Mouse (Mus musculus) intestine, embryonic 14.5 days (tissue): ENCODE data around the gene Acad11. TPM values are rescaled to one million over a fixed set of nuclear protein-coding genes. Genes with fewer than 3 reads are reported as not detected.

Source experiments
- ATAC-seq: fragments of 200-750 bp; cut with Nextera tagmentation; replicated peaks from 2 replicates; pipeline ENCODE4 v1.8.0; 2017; ENCODE audit warnings: low read depth, moderate number of reproducible peaks, moderate TSS enrichment, moderate library complexity; ENCODE audit not compliant: low FRiP score, low TSS enrichment
- DNase-seq: peaks from one replicate; pipeline ENCODE4 v3.0.0-alpha.2; 2018; ENCODE audit warnings: low spot score
- H3K27ac ChIP-seq: fragments of 300-500 bp; sonication (generic); 2 replicates; pipeline ENCODE4 v1.5.1; 2014; ENCODE audit warnings: low read depth, mild to moderate bottlenecking, control low read depth
- H3K27me3 ChIP-seq: fragments of 300-500 bp; sonication (generic); replicated peaks from 2 replicates; pipeline ENCODE4 v1.6.1; 2014; ENCODE audit warnings: low read length, control low read depth; ENCODE audit not compliant: control insufficient read depth, insufficient read depth
- H3K36me3 ChIP-seq: fragments of 300-500 bp; sonication (generic); 2 replicates; pipeline ENCODE4 v1.6.1; 2014; ENCODE audit warnings: low read length, control low read depth; ENCODE audit not compliant: control insufficient read depth, insufficient read depth
- H3K4me1 ChIP-seq: fragments of 300-500 bp; sonication (generic); replicated peaks from 2 replicates; pipeline ENCODE4 v1.6.1; 2014; ENCODE audit warnings: low read length, control low read depth, mixed read lengths; ENCODE audit not compliant: control insufficient read depth, insufficient read depth
- H3K4me2 ChIP-seq: fragments of 300-500 bp; sonication (generic); 2 replicates; pipeline ENCODE4 v1.6.1; 2014; ENCODE audit warnings: low read length
- H3K4me3 ChIP-seq: fragments of 300-500 bp; sonication (generic); 2 replicates; pipeline ENCODE4 v1.5.1; 2014; ENCODE audit warnings: low read depth, low read length, control low read depth, mixed read lengths
- H3K9ac ChIP-seq: fragments of 300-500 bp; sonication (generic); 2 replicates; pipeline ENCODE4 v1.6.1; 2014; ENCODE audit warnings: mild to moderate bottlenecking, low read length
- H3K9me3 ChIP-seq: fragments of 300-500 bp; sonication (generic); 2 replicates; pipeline ENCODE4 v1.6.1; 2016; ENCODE audit warnings: low read length, control low read depth; ENCODE audit not compliant: control insufficient read depth
- WGBS: fragments of 180-500 bp; shearing (Covaris S2); extraction: QIAGEN DNeasy Blood & Tissue Kit; methylation state at CpG from one replicate; pipeline ENCODE4 v1.1.7; 2014; 5-methylcytosine and 5-hydroxymethylcytosine counted together
- polyA plus RNA-seq: library from polyadenylated mRNA; unstranded; fragments of >200 nt; fragmentation: Nextera tagmentation; extraction: Ambion mirVana; gene quantifications from 2 replicates; pipeline ENCODE4 v1.2.1, GENCODE M21; 2014

The Acad11 gene
- polyA plus RNA-seq, 1 experiment from 2014 or later, result 8.3 TPM

DNA sequence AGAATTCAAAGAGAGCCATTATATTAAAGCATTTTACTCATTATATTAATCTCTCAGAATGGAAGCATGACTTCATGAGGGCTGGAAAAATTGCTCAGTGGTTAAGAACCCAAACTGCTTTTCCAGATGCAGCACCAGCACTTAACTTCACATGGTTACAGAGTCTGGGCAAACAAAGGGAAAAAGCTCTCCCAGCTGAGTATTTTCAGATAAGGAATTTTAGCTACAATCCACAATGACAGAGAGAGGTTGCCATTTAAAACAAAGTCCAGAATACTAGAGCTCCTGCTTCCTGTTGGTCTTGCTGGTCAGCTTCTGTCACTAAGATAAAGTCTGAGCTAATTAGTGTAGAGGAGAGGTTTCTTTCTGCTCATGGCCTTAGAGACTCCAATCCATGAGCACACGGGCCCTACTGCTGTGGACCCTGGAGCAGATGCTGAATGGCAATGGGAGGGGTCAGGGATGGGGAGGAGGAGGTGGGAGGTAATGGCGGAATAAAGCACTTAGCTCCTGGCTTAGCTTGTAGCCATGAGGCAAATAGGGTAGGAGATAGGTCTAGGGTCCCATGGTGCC, 45.5 kb downstream of the Acad11 start:
- Histone ChIP-seq H3K9me3 (no peaks in the 10 kb centered on the region), H3K4me2 (no peak overlapping the region), H3K4me3 (no peak overlapping the region), H3K27me3 (no peaks in the 10 kb centered on the region), H3K36me3 (no peaks in the 10 kb centered on the region), H3K4me1 (no peaks in the 10 kb centered on the region), H3K9ac (no peak overlapping the region), H3K27ac (no peak overlapping the region)
- no peak for DNase-seq
- ATAC-seq, result no peak
- WGBS, result 67% methylated on average over 2 of the region's 2 CpGs

DNA sequence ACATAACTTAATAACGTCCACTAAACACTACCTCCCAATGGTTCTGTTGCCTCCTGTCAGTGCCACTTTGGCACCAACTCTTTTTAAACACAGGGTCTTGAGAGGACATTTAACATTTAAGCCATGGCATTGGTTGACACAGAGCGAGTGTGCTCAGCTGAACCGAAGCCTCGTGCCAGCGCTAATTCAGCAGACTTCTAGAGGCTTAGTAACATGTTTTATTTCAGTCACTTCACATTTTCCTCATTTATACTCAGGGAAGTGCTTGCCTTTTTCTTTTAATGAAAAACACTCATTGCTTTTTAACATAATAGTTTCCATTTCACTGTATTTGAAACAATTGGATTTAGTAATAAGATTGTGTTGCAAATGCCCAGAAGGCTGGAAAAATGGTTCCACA, 46.0 kb downstream of the Acad11 start:
- H3K4me1 ChIP-seq, result no peaks in the 10 kb centered on the region
- H3K27me3 ChIP-seq, result no peaks in the 10 kb centered on the region
- H3K36me3 ChIP-seq, result no peaks in the 10 kb centered on the region
- DNase-seq, result no peak
- H3K9ac ChIP-seq, result no peak overlapping the region
- no peak for ATAC-seq
- no peak overlapping the region for H3K4me3 ChIP-seq
- H3K9me3 ChIP-seq, result no peaks in the 10 kb centered on the region
- H3K4me2 ChIP-seq, result no peak overlapping the region
- WGBS, result 91% methylated on average over 5 of the region's 5 CpGs
- H3K27ac ChIP-seq, result no peak overlapping the region

DNA sequence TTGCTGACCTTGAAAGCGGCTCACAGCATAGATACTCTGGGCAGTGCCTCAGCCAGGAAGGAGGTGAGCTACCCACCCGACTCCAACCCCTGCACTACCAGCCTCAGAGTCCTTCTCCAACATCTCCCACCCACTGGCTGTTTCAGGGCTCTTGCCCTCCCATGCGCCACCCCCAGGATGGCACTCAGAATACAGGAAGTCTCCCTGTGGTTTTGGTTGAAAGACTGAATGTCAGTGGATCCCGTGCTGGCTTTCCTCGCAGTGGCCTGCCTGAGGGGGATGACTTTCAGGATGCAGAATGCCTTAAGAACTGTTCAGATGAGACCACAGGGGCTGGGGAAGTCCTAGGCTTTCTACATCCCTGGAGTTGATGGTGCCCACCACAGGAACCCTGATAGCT, 59.9 kb downstream of the Acad11 start:
- Histone ChIP-seq H3K4me2 (no peak overlapping the region), H3K4me3 (no peak overlapping the region), H3K36me3 (no peaks in the 10 kb centered on the region), H3K9me3 (no peaks in the 10 kb centered on the region), H3K4me1 (peaks cover 4% of the 10 kb centered on the region), H3K27ac (no peak overlapping the region), H3K9ac (no peak overlapping the region), H3K27me3 (no peaks in the 10 kb centered on the region)
- whole genome bisulfite sequencing, result 80% methylated on average over 5 of the region's 5 CpGs
- DNase-seq, result no peak
- no peak for ATAC-seq

DNA sequence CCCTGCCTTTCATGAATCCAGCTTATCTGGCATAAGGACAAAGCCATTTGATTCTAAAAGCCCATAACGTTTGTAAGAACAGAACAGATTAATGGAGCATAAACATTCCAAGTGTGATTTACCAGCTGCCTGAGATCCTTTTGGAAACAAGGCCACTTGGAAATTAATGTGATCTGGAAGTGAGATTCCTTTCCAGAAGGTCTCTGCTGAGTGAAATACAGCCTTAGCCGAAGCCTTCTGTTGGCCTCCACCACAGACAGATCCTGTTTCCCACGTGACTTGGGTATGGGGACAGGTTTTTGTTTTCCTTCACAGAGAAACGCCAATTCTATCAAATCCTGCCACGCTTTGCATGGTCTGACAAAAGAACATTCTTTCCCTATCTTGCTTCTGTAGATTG, 60.4 kb downstream of the Acad11 start:
- ATAC-seq (no peak), DNase-seq (no peak)
- Histone ChIP-seq H3K4me2 (no peak overlapping the region), H3K36me3 (no peaks in the 10 kb centered on the region), H3K4me3 (no peak overlapping the region), H3K9me3 (no peaks in the 10 kb centered on the region), H3K4me1 (peaks cover 4% of the 10 kb centered on the region), H3K27ac (no peak overlapping the region), H3K27me3 (no peaks in the 10 kb centered on the region), H3K9ac (no peak overlapping the region)
- 26% methylated on average over 5 of the region's 5 CpGs for WGBS

DNA sequence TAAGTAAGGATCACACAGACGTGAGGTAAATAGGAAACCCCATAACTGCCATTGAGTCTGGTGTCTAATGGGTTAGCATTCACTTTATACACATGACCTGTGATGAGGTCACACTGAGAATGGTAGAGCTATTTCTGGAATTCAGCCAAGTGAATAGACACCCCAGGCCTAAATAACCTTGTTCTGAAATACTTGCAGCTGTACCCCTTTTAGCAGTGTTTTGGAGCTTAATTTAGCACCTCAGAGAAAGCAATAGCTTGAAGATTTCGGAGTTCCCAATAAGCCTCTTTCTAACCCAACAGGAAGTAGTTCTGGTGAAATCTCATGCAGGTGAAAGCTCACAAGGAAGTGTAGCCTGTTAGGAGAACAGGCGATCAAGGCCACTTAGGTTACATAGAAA, 63.7 kb downstream of the Acad11 start, which contains the start of gene Ackr4:
Gene Ackr4, minus strand, starts transcription at position 101 of the 400 bp plus-strand sequence.
- Histone ChIP-seq H3K4me3 (no peak within 1 kb of the TSS), H3K36me3 (no peaks in the 10 kb centered on the region), H3K27me3 (no peaks in the 10 kb centered on the region), H3K9me3 (no peaks in the 10 kb centered on the region), H3K4me1 (peaks cover 4% of the 10 kb centered on the region), H3K4me2 (no peak within 1 kb of the TSS), H3K9ac (no peak within 1 kb of the TSS), H3K27ac (no peak within 1 kb of the TSS)
- no peak for DNase-seq
- WGBS, result 88% methylated on average over 3 of the region's 3 CpGs
- ATAC-seq, result no peak

DNA sequence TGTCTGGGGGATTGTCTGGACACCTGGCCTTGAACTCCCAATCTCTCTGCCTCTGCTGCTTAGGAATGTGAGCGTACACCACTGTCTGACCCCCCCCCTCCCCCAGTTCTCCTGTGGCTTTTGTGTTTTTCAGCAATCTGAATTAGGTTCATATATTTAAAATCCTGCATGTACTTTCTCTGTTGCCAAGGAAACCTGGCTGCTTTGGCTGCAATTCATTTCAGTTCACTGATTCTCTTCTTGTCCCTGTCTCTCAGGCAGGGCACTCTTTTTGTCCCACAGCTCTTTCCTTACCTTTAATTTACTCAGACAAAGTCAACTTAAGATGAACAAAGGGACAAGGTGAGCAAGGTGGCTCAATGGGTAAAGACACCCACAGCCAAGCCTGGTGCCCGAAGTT, 64.9 kb downstream of the Acad11 start:
- 70% methylated on average over 2 of the region's 2 CpGs for WGBS
- Histone ChIP-seq H3K4me2 (no peak overlapping the region), H3K27ac (no peak overlapping the region), H3K4me3 (no peak overlapping the region), H3K4me1 (peaks cover 4% of the 10 kb centered on the region), H3K36me3 (no peaks in the 10 kb centered on the region), H3K9ac (no peak overlapping the region), H3K9me3 (no peaks in the 10 kb centered on the region), H3K27me3 (no peaks in the 10 kb centered on the region)
- no peak for ATAC-seq
- DNase-seq, result no peak

DNA sequence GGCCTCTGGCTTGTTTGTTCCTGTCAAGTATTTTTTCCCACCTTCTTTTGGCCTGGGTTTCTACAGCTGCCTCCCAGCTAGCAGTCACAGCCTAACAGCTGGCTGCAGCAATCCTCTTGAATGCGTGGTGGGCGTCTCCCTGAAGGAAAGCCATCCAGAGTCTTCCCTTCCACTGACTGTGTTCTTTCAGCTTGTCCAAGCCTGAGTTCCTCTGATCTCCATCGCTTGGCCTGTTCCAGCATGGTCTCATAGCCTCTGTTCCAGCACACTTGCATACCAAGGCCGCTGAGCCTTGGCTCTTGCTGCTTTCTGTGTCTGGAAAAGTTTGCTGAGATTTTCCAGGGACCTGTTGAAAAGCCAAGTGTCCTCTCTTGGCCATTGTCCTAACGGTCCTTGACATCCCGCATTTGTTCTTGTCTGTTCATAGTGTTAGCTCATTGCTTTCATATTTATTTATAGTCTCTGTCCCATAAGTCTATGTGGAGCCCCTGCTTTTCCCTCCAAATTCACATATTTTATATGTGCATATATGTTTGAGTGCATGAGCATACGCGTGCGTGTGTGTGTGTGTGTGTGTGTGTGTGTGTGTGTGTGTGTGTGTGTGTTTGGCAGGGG, 67.1 kb downstream of the Acad11 start:
- no peak overlapping the region for H3K4me2 ChIP-seq
- H3K4me1 ChIP-seq, result no peaks in the 10 kb centered on the region; the same call in 1 of the 2 replicates
- H3K27me3 ChIP-seq, result no peaks in the 10 kb centered on the region
- no peak overlapping the region for H3K4me3 ChIP-seq
- WGBS, result 73% methylated on average over 9 of the region's 9 CpGs
- no peak for DNase-seq
- H3K9ac ChIP-seq, result no peak overlapping the region
- H3K9me3 ChIP-seq, result no peaks in the 10 kb centered on the region
- H3K36me3 ChIP-seq, result no peaks in the 10 kb centered on the region
- ATAC-seq, result peak; percentile 67; the same call in 1 of the 2 replicates
- H3K27ac ChIP-seq, result no peak overlapping the region

DNA sequence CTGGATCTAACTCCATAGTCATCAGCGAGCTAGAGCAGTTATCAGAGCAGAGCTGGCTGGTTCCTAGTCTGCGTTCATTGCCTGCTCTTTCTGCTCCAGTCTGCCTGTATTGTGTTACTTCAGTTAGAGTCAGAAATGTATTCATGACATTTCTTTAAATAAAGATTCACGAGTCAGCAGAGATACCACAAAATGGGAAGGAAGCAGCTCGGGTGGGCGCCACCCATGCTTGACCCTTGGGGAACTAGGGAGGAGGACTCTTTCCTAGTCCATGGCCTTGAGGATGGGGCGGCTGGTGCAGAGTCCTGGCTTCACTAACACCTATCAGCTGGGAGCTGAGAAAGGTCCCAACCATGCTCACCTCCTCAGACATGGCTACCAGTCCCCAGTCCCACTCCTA, 77.2 kb downstream of the Acad11 start:
- H3K4me2 ChIP-seq, result no peak overlapping the region

DNA sequence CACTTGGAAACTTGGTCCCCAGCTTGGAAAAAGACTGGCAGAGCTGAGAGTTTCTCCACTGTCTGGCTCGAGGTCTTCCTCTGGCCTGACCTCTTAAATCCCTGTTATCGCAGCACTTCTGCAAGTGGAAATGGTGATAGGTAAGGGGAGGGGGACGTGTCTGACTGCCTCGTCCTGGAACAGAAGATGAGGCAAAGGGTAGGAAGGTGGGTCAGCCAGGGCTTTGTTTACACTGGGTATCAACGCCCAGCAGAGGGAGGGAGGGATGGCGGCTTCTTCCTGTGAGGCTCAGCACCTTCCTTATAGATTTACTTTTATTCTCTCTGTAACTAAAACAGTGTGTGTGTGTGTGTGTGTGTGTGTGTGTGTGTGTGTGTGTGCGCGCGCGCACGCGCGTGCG, 79.6 kb downstream of the Acad11 start:
- H3K4me2 ChIP-seq, result no peak overlapping the region
- H3K4me1 ChIP-seq, result no peaks in the 10 kb centered on the region
- 0 out of 2 replicates have a peak, but pooled peaks cover 3% of the 10 kb centered on the region for H3K9me3 ChIP-seq
- no peaks in the 10 kb centered on the region for H3K27me3 ChIP-seq
- no peaks in the 10 kb centered on the region for H3K36me3 ChIP-seq
- no peak for DNase-seq
- WGBS, result 61% methylated on average over 14 of the region's 14 CpGs
- no peak overlapping the region for H3K9ac ChIP-seq
- no peak; the same call in 1 of the 2 replicates for ATAC-seq
- no peak overlapping the region for H3K4me3 ChIP-seq
- H3K27ac ChIP-seq, result no peak overlapping the region

More for the DNA sequence above, 77.2 kb downstream of the Acad11 start:
- DNase-seq, result no peak
- no peaks in the 10 kb centered on the region for H3K27me3 ChIP-seq
- no peaks in the 10 kb centered on the region for H3K4me1 ChIP-seq
- H3K4me3 ChIP-seq, result no peak overlapping the region
- ATAC-seq, result no peak
- no peaks in the 10 kb centered on the region for H3K36me3 ChIP-seq
- no peak overlapping the region for H3K9ac ChIP-seq
- H3K9me3 ChIP-seq, result 0 out of 2 replicates have a peak, but pooled peaks cover 3% of the 10 kb centered on the region
- 83% methylated on average over 6 of the region's 6 CpGs for WGBS
- H3K27ac ChIP-seq, result no peak overlapping the region
